Mouse (Mus musculus): ENCODE data around the gene Zfhx2. TPM values are rescaled to one million over a fixed set of nuclear protein-coding genes. Genes with fewer than 3 reads are reported as not detected.

The Zfhx2 gene
- total and polyA plus RNA-seq, 3 experiments: 0.42 to 3.2 TPM; not detected in 1

- no peak for DNase-seq (ENCODE audit: low read depth, low spot score)
- Histone ChIP-seq H3K4me1 (ENCODE audit: control insufficient read depth in 1 of 2, insufficient read depth in 2 of 2, low read length in 2 of 2) (no peaks in the 10 kb centered on the region), H3K79me2 (ENCODE audit: control insufficient read depth, insufficient read depth, low read length, poor library complexity) (no peaks in the 10 kb centered on the region), H3K9me3 (replicated peaks; ENCODE audit: insufficient read depth, low read length) (no peaks in the 10 kb centered on the region), H3K9ac (ENCODE audit: control insufficient read depth, low read depth, low read length, poor library complexity, severe bottlenecking) (no peak overlapping the region), H3K4me3 (ENCODE audit: control insufficient read depth in 1 of 2, insufficient read depth in 1 of 2, low read depth in 2 of 2, low read length in 2 of 2) (no peak overlapping the region), H3K27ac (ENCODE audit: control insufficient read depth, low read depth, low read length) (no peak overlapping the region), H3K27me3 (ENCODE audit: control insufficient read depth in 1 of 2, insufficient read depth in 2 of 2, low read length in 2 of 2) (no peaks in the 10 kb centered on the region), H3K36me3 (ENCODE audit: control insufficient read depth in 1 of 2, insufficient read depth in 2 of 2, low read length in 2 of 2) (no peaks in the 10 kb centered on the region)
- TF ChIP-seq ELF1 (IDR thresholded peaks at IDR 0.05; ENCODE audit: low read depth, low read length) (no peak), BHLHE40 (IDR thresholded peaks at IDR 0.05; ENCODE audit: borderline replicate concordance, low read depth, low read length) (no peak), ZMIZ1 (IDR thresholded peaks at IDR 0.05; ENCODE audit: low read depth, low read length) (no peak), USF2 (IDR thresholded peaks at IDR 0.05; ENCODE audit: borderline replicate concordance in 1 of 2, insufficient read depth in 1 of 2, low read depth in 1 of 2, low read length in 2 of 2) (no peak), GABPA (IDR thresholded peaks at IDR 0.05; ENCODE audit: low read depth, low read length) (no peak), UBTF (IDR thresholded peaks at IDR 0.05; ENCODE audit: borderline replicate concordance, insufficient read depth, low read depth, low read length) (no peak), MEF2A (IDR thresholded peaks at IDR 0.05; ENCODE audit: extremely low read depth, insufficient replicate concordance, low read depth, low read length, poor library complexity, severe bottlenecking) (no peak), MXI1 (IDR thresholded peaks at IDR 0.05; ENCODE audit: low read depth, low read length) (no peak), USF1 (IDR thresholded peaks at IDR 0.05; ENCODE audit: low read depth, low read length) (no peak), TAL1 (IDR thresholded peaks at IDR 0.05; ENCODE audit: low read length) (no peak), POLR2AphosphoS2 (IDR thresholded peaks at IDR 0.05; ENCODE audit: low read length) (no peak), NELFE (IDR thresholded peaks at IDR 0.05; ENCODE audit: low read depth, low read length) (no peak)
These were observed 6.7 kb downstream of the Zfhx2 start for GRCm38 (mm10) chr14:55085324-55086008.

- DNase-seq (ENCODE audit: low read depth, low spot score): no peak
- Histone ChIP-seq H3K9me3 (replicated peaks; ENCODE audit: insufficient read depth, low read length) (no peaks in the 10 kb centered on the region), H3K79me2 (ENCODE audit: control insufficient read depth, insufficient read depth, low read length, poor library complexity) (no peaks in the 10 kb centered on the region), H3K4me3 (ENCODE audit: control insufficient read depth in 1 of 2, insufficient read depth in 1 of 2, low read depth in 2 of 2, low read length in 2 of 2) (no peak overlapping the region), H3K36me3 (ENCODE audit: control insufficient read depth in 1 of 2, insufficient read depth in 2 of 2, low read length in 2 of 2) (no peaks in the 10 kb centered on the region), H3K4me1 (ENCODE audit: control insufficient read depth in 1 of 2, insufficient read depth in 2 of 2, low read length in 2 of 2) (peaks cover 0 to 5% of the 10 kb centered on the region in 2 experiments; a peak in 1 of 4 replicates), H3K9ac (ENCODE audit: control insufficient read depth, low read depth, low read length, poor library complexity, severe bottlenecking) (no peak overlapping the region), H3K27ac (ENCODE audit: control insufficient read depth, low read depth, low read length) (no peak overlapping the region), H3K27me3 (ENCODE audit: control insufficient read depth in 1 of 2, insufficient read depth in 2 of 2, low read length in 2 of 2) (no peaks in the 10 kb centered on the region)
- TF ChIP-seq SIN3A (IDR thresholded peaks at IDR 0.05; ENCODE audit: low read length): no peak
- TF ChIP-seq MXI1 (IDR thresholded peaks at IDR 0.05; ENCODE audit: low read depth, low read length): no peak
- no peak for TF ChIP-seq RCOR1 (IDR thresholded peaks at IDR 0.05; ENCODE audit: low read depth, low read length)
- no peak for TF ChIP-seq MAX (IDR thresholded peaks at IDR 0.05; ENCODE audit: low read length)
- TF ChIP-seq NRF1 (IDR thresholded peaks at IDR 0.05; ENCODE audit: insufficient read depth, low read depth, low read length, poor library complexity, severe bottlenecking): no peak
- TF ChIP-seq ELF1 (IDR thresholded peaks at IDR 0.05; ENCODE audit: low read depth, low read length): no peak
- TF ChIP-seq GATA1 (IDR thresholded peaks at IDR 0.05; ENCODE audit: low read depth, low read length): no peak
- TF ChIP-seq MAFK (IDR thresholded peaks at IDR 0.05; ENCODE audit: borderline replicate concordance, low read depth, low read length): no peak
- no peak for TF ChIP-seq ETS1 (IDR thresholded peaks at IDR 0.05; ENCODE audit: low read depth, low read length)
- TF ChIP-seq EP300 (IDR thresholded peaks at IDR 0.05; ENCODE audit: low read depth in 1 of 2, low read length in 2 of 2): no peak
- no peak for TF ChIP-seq HCFC1 (IDR thresholded peaks at IDR 0.05; ENCODE audit: low read depth, low read length)
- TF ChIP-seq MEF2A (IDR thresholded peaks at IDR 0.05; ENCODE audit: extremely low read depth, insufficient replicate concordance, low read depth, low read length, poor library complexity, severe bottlenecking): no peak
- no peak for TF ChIP-seq POLR2AphosphoS5 (IDR thresholded peaks at IDR 0.05; ENCODE audit: borderline replicate concordance, low read depth, low read length)
These were observed 8.6 kb downstream of the Zfhx2 start for GRCm38 (mm10) chr14:55083481-55083880.

Measured in MEL (cell line).